Mouse (Mus musculus): ENCODE measurements around the gene Zfp28. TPM values are rescaled to one million over a fixed set of nuclear protein-coding genes. Genes with fewer than 3 reads are reported as not detected.

Zfp28 gene
- polyA plus RNA-seq, 1 experiment, result 1.4 TPM

GRCm38 (mm10) chr7:6429381-6429780 lies 46.3 kb downstream of the Zfp28 start:
- no peak overlapping the region for H3K4me3 ChIP-seq (ENCODE audit: control insufficient read depth, insufficient read depth, low read length)
- H3K27ac ChIP-seq (ENCODE audit: control insufficient read depth, insufficient read depth, low read length), result no peak overlapping the region
- 83% methylated on average over 3 of the region's 3 CpGs for WGBS
- no peak for TF ChIP-seq POLR2A (IDR thresholded peaks at IDR 0.05; ENCODE audit: control insufficient read depth, extremely low read depth, insufficient read depth, low read length, poor library complexity)
- H3K27me3 ChIP-seq (ENCODE audit: control insufficient read depth, insufficient read depth, low read length), result no peaks in the 10 kb centered on the region
- no peaks in the 10 kb centered on the region for H3K4me1 ChIP-seq (replicated peaks; ENCODE audit: control insufficient read depth, insufficient read depth, low read length)
- H3K36me3 ChIP-seq (ENCODE audit: control insufficient read depth, insufficient read depth, low read length), result no peaks in the 10 kb centered on the region
- no peak for DNase-seq

GRCm38 (mm10) chr7:6430342-6430741 lies 47.2 kb downstream of the Zfp28 start:
- Histone ChIP-seq H3K4me1 (replicated peaks; ENCODE audit: control insufficient read depth, insufficient read depth, low read length) (no peaks in the 10 kb centered on the region), H3K4me3 (ENCODE audit: control insufficient read depth, insufficient read depth, low read length) (no peak overlapping the region), H3K36me3 (ENCODE audit: control insufficient read depth, insufficient read depth, low read length) (no peaks in the 10 kb centered on the region), H3K27me3 (ENCODE audit: control insufficient read depth, insufficient read depth, low read length) (no peaks in the 10 kb centered on the region), H3K27ac (ENCODE audit: control insufficient read depth, insufficient read depth, low read length) (no peak overlapping the region)
- 33% methylated on average over 2 of the region's 2 CpGs for WGBS
- DNase-seq, result peak; percentile 48
- no peak for TF ChIP-seq POLR2A (IDR thresholded peaks at IDR 0.05; ENCODE audit: control insufficient read depth, extremely low read depth, insufficient read depth, low read length, poor library complexity)
- peak; percentile 75; the same call in 1 of the 2 replicates for TF ChIP-seq CTCF (IDR thresholded peaks at IDR 0.05; ENCODE audit: borderline replicate concordance, control insufficient read depth, extremely low read depth, insufficient read depth, low read length, poor library complexity)

GRCm38 (mm10) chr7:6438388-6438787 lies 55.3 kb downstream of the Zfp28 start, which contains the start of gene Olfr1344:
TSS of gene Olfr1344 (plus strand) at chr7:6438688.
- Histone ChIP-seq H3K27me3 (ENCODE audit: control insufficient read depth, insufficient read depth, low read length) (no peaks in the 10 kb centered on the region), H3K4me3 (ENCODE audit: control insufficient read depth, insufficient read depth, low read length) (no peak within 1 kb of the TSS), H3K27ac (ENCODE audit: control insufficient read depth, insufficient read depth, low read length) (no peak within 1 kb of the TSS), H3K4me1 (replicated peaks; ENCODE audit: control insufficient read depth, insufficient read depth, low read length) (no peaks in the 10 kb centered on the region), H3K36me3 (ENCODE audit: control insufficient read depth, insufficient read depth, low read length) (no peaks in the 10 kb centered on the region)
- DNase-seq, result no peak
- WGBS, result 64% methylated on average over 3 of the region's 3 CpGs
- TF ChIP-seq POLR2A (IDR thresholded peaks at IDR 0.05; ENCODE audit: control insufficient read depth, extremely low read depth, insufficient read depth, low read length, poor library complexity), result no peak
- TF ChIP-seq CTCF (IDR thresholded peaks at IDR 0.05; ENCODE audit: borderline replicate concordance, control insufficient read depth, extremely low read depth, insufficient read depth, low read length, poor library complexity), result no peak

- no peak for DNase-seq
- whole genome bisulfite sequencing, result 83% methylated on average over 2 of the region's 2 CpGs
- no peaks in the 10 kb centered on the region for H3K4me1 ChIP-seq (replicated peaks; ENCODE audit: control insufficient read depth, insufficient read depth, low read length)
- H3K36me3 ChIP-seq (ENCODE audit: control insufficient read depth, insufficient read depth, low read length), result no peaks in the 10 kb centered on the region
- no peak overlapping the region for H3K27ac ChIP-seq (ENCODE audit: control insufficient read depth, insufficient read depth, low read length)
- H3K27me3 ChIP-seq (ENCODE audit: control insufficient read depth, insufficient read depth, low read length), result no peaks in the 10 kb centered on the region
- no peak for TF ChIP-seq POLR2A (IDR thresholded peaks at IDR 0.05; ENCODE audit: control insufficient read depth, extremely low read depth, insufficient read depth, low read length, poor library complexity)
- TF ChIP-seq CTCF (IDR thresholded peaks at IDR 0.05; ENCODE audit: borderline replicate concordance, control insufficient read depth, extremely low read depth, insufficient read depth, low read length, poor library complexity), result no peak
- H3K4me3 ChIP-seq (ENCODE audit: control insufficient read depth, insufficient read depth, low read length), result no peak overlapping the region
These were observed 58.1 kb downstream of the Zfp28 start for GRCm38 (mm10) chr7:6441173-6441572.

Other genes starting within 250 kb of the Zfp28 start
- gene Zfp787, start 227.3 kb upstream of the Zfp28 start, polyA plus RNA-seq (2012; rRNA removed), result 58.2 and 62.9 TPM in 2 replicates
- gene Zfp444, start 211.1 kb upstream of the Zfp28 start, polyA plus RNA-seq (2012; rRNA removed), result 73.1 and 78.6 TPM in 2 replicates
- gene Galp, start 186.2 kb upstream of the Zfp28 start, polyA plus RNA-seq (2012; rRNA removed), result 0.32 TPM in 1 of 2 replicates, not detected in the other
- gene Zscan5b, start 161.0 kb upstream of the Zfp28 start, polyA plus RNA-seq (2012; rRNA removed), result not detected in 2 replicates
- gene Epp13, start 130.6 kb upstream of the Zfp28 start, polyA plus RNA-seq (2012; rRNA removed), result not detected in 2 replicates
- 2.4 and 2.9 TPM in 2 replicates for gene Zfp667, start 96.7 kb upstream of the Zfp28 start, polyA plus RNA-seq (2012; rRNA removed)
- gene Zfp583, start 52.0 kb upstream of the Zfp28 start, polyA plus RNA-seq (2012; rRNA removed), result 0.82 and 0.99 TPM in 2 replicates
- 0.18 and 0.22 TPM in 2 replicates for gene Gm3854, start 39.5 kb upstream of the Zfp28 start, polyA plus RNA-seq (2012; rRNA removed)
- gene Zfp78, start 20.0 kb upstream of the Zfp28 start, polyA plus RNA-seq (2012; rRNA removed), result 0.50 and 0.53 TPM in 2 replicates
- gene Smim17, start 15.4 kb downstream of the Zfp28 start, polyA plus RNA-seq (2012; rRNA removed), result not detected in 2 replicates
- 0.04 TPM in 1 of 2 replicates, not detected in the other for gene Gm20715, start 27.0 kb downstream of the Zfp28 start, polyA plus RNA-seq (2012; rRNA removed)
- gene Olfr1344, start 55.4 kb downstream of the Zfp28 start, polyA plus RNA-seq (2012; rRNA removed), result 0.09 and 0.13 TPM in 2 replicates
- gene Olfr1336, start 72.9 kb downstream of the Zfp28 start, polyA plus RNA-seq (2012; rRNA removed), result not detected in 2 replicates
- gene Olfr1346, start 83.8 kb downstream of the Zfp28 start, polyA plus RNA-seq (2012; rRNA removed), result not detected in 2 replicates
- gene Olfr5, start 103.6 kb downstream of the Zfp28 start, polyA plus RNA-seq (2012; rRNA removed), result not detected in 2 replicates
- not detected in 2 replicates for gene Olfr1347, start 116.5 kb downstream of the Zfp28 start, polyA plus RNA-seq (2012; rRNA removed)
- not detected in 2 replicates for gene Olfr1348, start 125.5 kb downstream of the Zfp28 start, polyA plus RNA-seq (2012; rRNA removed)
- 0.27 and 0.28 TPM in 2 replicates for gene Olfr1349, start 139.7 kb downstream of the Zfp28 start, polyA plus RNA-seq (2012; rRNA removed)
- gene Olfr1350, start 181.5 kb downstream of the Zfp28 start, polyA plus RNA-seq (2012; rRNA removed), result not detected in 2 replicates

All from thymus, adult 2 months (tissue).